Mouse (Mus musculus) cerebellum, adult 9-10 months (tissue): ENCODE results near the gene Pbxip1.
A peak's percentile ranks its signal among the peaks of the same experiment; 100 is the strongest.

Experiments used
- DNase-seq: peaks from one replicate; pipeline ENCODE4 v3.0.0; 2022

Pbxip1 gene

GRCm38 (mm10) chr3:89435041-89435440 lies 1.5 kb upstream of the Pbxip1 start:
- no peak for DNase-seq

- DNase-seq: no peak
These were observed 763 bp downstream of the Pbxip1 start for GRCm38 (mm10) chr3:89437269-89437668.

GRCm38 (mm10) chr3:89440691-89441090 lies 4.2 kb downstream of the Pbxip1 start:
- DNase-seq: no peak

- DNase-seq: no peak
These were observed 12.4 kb downstream of the Pbxip1 start for GRCm38 (mm10) chr3:89448720-89449537.

- peak; percentile 77 for DNase-seq
These were observed 13.0 kb downstream of the Pbxip1 start for GRCm38 (mm10) chr3:89449541-89449940.

- DNase-seq: no peak
These were observed 15.4 kb downstream of the Pbxip1 start for GRCm38 (mm10) chr3:89451916-89452315.

- no peak for DNase-seq
These were observed 18.1 kb downstream of the Pbxip1 start, which contains the start of gene Pmvk for GRCm38 (mm10) chr3:89454401-89455177. Gene Pmvk (plus strand): TSS chr3:89454541.

- no peak for DNase-seq
These were observed 19.3 kb downstream of the Pbxip1 start for GRCm38 (mm10) chr3:89455786-89456285.

GRCm38 (mm10) chr3:89456726-89457665 lies 20.5 kb downstream of the Pbxip1 start:
- peak; percentile 50 for DNase-seq

GRCm38 (mm10) chr3:89458372-89458964 lies 22.0 kb downstream of the Pbxip1 start:
- DNase-seq: no peak

- peak; percentile 92 for DNase-seq
These were observed 22.7 kb downstream of the Pbxip1 start for GRCm38 (mm10) chr3:89458965-89459807.

GRCm38 (mm10) chr3:89468268-89468667 lies 31.8 kb downstream of the Pbxip1 start:
- DNase-seq: no peak

- no peak for DNase-seq
These were observed 35.8 kb downstream of the Pbxip1 start for GRCm38 (mm10) chr3:89472280-89472679.

GRCm38 (mm10) chr3:89473838-89474237 lies 37.3 kb downstream of the Pbxip1 start:
- DNase-seq: no peak

GRCm38 (mm10) chr3:89479055-89479454 lies 42.5 kb downstream of the Pbxip1 start:
- no peak for DNase-seq

GRCm38 (mm10) chr3:89481488-89481887 lies 45.0 kb downstream of the Pbxip1 start:
- no peak for DNase-seq

GRCm38 (mm10) chr3:89482249-89482648 lies 45.7 kb downstream of the Pbxip1 start:
- no peak for DNase-seq

- DNase-seq: peak; percentile 20
These were observed 48.4 kb downstream of the Pbxip1 start for GRCm38 (mm10) chr3:89484766-89485524.

GRCm38 (mm10) chr3:89486111-89486510 lies 49.6 kb downstream of the Pbxip1 start:
- DNase-seq: no peak
